Mouse (Mus musculus): ENCODE data around the gene Iqcj.

- TF ChIP-seq POLR2A (IDR thresholded peaks at IDR 0.05; ENCODE audit: borderline replicate concordance, extremely low read depth, low read depth, low read length), result no peak
- TF ChIP-seq CTCF (IDR thresholded peaks at IDR 0.05; ENCODE audit: insufficient read depth, low read length), result no peak
Measured at GRCm38 (mm10) chr3:67980006-67980405, 88.0 kb downstream of the Iqcj start.

All from lung, adult 2 months (tissue).